Mouse (Mus musculus) neural tube, embryonic 10.5 days (tissue): ENCODE data around the gene Phb2.

Experiments
- DNase-seq: peaks from one replicate; pipeline ENCODE4 v3.0.0-alpha.2; 2017; ENCODE audit warnings: low spot score; ENCODE audit errors: extremely low spot score

The Phb2 gene

DNA sequence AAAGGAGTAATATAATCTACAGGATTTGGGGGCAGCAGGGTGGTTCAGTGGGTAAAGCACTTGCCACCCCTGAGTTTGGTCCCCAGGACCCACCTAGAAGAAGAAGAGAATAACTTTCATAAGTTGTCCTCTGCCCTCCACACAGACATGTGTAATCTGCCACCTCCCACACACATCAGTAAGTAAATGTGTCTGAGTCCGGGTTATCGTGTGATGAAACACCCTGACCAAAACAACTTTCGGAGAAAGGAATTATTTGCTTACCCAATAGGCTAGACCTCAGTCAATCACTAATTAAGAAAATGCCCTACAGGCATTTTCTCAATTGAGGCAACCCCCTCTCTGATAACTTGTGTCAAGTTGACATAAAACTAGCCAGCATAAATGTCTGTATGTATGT lies 21.6 kb upstream of the Phb2 start:
- no peak for DNase-seq

DNA sequence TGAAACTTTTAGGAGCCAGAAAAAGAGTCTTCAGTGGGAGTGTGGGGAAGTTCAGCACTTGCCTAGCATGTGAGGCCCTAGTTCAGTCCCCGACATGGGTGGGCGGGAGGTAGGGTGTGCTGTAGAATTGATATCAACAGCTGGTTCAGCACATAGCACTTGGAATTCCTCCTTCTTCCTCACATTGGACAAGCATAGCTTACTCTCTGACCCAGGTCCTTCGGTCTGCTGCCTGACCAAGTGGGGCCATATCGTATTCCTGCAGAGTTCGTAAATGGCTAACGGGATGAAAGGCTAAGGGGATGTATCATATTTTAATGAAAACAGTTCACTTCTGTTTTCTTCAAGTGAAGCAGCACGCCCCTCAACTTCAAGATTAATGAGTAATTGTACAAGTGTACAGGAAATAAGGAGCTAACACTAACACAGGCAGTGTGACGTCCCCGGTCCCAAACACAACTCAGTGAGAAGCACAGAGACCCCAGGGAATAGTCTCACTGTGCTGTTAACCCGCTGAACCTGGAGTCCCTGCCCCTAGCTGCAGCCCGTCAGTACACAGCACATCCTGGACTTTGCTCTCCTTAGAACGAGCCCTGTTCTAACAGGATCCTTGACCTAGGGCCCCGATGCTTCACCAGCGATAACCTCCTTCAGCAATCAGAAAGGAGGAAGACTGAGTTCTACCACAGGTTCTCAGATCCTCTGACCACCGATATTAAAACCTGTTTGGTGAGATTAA lies 18.7 kb upstream of the Phb2 start:
- no peak for DNase-seq

DNA sequence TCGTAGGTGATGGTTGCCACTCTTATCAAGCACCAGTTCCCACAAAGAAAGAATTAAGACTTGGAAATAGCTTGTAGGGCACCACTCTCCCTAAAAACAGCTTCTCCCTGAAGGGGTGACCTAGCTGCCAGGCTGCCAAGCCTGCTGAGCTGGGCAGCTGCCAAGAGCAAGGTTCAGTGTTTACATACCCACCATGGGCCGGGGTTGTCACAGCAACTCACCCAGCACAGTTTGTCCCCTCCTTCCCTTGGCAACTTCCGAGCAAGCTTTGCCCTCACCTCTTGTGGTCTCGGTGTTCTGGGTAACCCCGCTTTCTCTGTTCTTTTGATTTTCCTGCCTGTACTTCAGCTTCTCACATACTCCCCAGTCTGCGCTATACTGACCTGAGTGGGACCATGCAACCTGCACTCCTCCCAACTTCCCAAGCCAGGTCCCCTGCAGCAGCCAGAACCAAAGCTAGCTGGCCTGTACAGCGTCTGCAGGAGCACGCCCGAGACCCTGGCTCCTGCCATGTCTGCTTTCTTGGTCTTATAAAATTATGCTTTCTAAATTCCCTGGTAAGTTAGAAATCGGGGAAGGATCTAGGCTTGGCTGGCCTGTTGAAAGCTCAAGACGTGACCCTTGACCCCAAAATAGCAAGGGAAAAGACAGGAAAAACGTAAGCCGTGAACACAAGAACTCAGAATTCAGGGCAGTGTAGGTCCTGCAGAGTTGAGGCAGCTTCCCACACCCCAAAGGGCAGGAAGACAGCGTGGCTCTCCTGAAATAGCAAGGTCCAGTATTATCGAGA lies 17.8 kb upstream of the Phb2 start:
- no peak for DNase-seq

DNA sequence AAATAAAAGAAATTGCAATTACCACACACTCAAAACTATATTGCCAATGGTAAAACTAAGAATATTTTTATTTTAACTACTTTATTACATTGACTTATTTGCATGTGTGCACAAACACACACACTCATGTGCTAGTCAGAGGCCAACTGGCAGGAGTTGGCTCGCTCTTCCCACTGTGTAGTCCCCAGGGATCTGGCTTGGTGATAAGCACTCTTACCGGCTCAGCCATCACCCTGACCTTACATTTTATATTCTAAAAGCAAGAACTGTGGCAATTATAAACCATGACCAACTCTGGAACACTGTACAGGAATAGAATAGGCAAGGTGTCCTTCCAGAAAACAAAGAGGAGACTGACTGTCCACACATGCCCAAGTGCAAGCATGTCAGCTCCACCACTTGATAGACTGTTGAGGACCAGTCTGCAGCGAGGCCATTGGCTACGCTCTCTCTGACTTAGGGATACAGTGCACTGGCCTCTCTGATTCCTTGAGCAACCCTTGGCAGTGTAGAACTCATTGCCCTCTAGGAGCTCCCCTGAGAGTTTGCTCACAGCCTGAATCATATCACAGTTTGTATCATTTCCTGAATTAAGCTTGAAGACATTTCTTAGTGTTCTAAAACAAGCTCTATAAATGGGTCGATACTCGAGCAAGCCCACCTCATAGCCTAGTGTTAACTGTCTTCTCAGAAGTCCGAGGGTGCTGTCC lies 15.5 kb upstream of the Phb2 start:
- no peak for DNase-seq

DNA sequence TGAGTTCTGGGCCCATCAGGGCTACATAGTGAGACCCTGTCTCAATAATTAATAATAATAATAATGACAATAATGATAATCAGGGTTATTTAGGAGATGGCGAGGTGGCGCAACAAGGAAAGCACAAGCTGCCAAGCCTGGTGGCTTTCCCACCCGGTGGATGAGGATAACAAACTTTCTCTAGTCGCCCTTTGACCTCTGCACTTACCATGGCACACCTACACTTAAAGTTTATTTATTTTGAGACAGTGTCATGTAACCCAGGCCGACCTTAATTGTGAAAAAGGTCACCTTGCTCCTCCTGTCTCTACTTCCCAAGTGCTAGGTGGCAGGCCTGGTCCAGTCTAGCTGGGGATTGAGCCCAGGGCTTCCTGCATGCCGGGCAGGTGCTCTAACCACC lies 13.4 kb upstream of the Phb2 start:
- no peak for DNase-seq

DNA sequence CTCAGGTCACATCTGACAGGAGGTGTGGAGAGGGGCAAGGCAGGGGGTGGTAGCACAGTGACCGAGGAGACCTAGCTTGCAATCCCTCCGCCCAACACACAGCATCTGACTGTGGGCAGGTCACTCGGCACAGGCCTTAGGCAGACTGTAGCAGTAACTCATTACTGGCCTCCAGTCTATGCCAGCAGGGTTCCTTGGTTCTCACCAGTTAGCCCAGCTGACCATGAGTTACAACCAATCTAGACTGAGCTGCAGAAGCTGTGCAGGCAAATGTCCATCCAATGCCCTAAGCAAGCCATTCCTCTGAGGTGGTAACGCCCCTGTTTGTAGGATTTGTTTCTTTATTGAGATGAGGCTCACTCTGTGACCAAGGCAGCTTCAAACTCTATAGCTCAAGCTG lies 12.8 kb upstream of the Phb2 start:
- no peak for DNase-seq

DNA sequence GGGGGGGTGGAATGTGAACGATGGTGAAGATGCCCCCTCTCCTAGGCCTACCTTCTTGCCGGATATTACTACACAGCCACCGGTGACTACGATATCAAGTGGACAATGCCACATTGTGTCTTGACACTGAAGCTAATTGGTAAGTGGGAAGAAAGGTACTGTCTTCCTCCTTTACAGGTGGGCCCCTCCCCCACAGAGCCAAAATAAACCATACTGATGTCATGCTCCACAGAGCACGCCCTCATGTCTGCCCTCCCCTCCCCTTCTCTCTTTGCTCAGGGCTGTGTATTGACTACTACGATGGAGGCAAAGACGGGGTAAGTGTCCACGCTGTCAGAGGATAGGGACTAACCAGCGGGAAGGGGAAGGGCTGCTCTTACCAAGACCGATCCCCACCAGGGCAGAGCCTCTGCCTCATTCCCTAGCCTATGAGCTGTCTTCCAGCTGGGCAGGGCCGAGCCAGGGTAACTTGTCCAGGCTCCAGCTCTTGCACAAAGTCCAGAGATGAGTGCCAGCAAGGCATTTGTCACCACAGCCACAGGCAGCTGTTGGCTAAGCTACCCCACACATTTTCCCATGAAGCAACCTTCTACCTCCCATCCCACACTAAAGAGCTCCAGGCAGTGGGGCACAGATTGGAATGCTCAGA lies 12.1 kb upstream of the Phb2 start:
- DNase-seq, result no peak

DNA sequence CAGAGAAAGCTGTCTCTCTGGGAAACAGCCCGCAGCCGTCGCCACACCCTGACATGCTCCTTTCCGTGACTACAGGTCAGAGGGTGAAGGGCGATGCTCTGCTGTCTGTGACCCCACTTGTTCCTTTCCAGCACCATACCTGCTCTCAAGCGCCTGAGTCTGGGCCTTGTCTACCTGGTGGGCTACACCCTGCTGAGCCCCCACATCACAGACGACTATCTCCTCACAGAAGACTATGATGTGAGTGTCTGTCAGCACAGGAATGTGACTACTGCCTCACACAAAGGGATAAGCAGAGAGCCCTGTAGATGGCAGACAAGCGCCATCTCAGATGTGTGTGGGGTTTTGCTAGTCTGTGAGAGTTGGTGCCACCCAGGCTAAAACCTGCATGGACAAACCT lies 10.8 kb upstream of the Phb2 start:
- DNase-seq, result no peak

DNA sequence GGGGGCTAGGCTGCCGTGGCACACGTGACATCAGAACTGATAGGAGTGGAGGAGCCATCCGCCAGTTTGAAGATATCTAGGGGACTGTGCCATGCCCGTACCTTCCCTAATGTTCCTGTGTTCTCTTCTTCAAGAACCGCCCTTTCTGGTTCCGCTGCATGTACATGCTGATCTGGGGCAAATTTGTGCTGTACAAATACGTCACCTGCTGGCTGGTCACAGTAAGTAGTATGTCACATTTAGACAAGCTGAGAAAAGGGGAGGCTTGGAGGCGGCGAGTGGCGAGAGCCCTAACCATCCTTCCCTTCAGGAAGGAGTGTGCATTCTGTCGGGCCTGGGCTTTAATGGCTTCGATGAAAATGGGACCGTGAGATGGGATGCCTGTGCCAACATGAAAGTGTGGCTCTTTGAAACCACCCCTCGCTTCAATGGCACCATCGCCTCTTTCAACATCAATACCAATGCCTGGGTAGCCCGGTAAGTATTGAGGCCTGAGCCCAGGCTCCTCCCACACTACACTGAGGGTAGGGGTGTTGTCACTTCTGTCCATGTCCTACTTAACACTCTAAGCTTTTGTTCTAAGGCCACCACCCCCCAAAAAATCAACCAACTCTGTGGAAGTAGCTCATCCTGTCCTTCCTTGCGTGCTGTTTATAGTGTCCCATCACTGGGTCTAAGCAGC lies 9.9 kb upstream of the Phb2 start:
- no peak for DNase-seq

DNA sequence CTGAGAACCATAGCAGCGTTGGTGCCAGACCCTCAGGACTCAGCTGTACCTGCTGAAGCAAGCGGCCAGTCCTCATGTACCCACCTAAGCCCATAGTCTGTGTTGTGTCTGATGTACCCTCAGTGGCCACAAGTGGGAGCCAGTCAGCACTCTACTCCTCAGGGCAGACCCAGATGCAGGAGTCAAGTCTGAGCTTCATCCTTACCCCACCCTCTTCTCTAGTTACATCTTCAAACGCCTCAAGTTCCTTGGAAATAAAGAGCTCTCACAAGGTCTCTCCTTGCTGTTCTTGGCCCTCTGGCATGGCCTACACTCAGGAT lies 9.4 kb upstream of the Phb2 start:
- peak; percentile 69 for DNase-seq

DNA sequence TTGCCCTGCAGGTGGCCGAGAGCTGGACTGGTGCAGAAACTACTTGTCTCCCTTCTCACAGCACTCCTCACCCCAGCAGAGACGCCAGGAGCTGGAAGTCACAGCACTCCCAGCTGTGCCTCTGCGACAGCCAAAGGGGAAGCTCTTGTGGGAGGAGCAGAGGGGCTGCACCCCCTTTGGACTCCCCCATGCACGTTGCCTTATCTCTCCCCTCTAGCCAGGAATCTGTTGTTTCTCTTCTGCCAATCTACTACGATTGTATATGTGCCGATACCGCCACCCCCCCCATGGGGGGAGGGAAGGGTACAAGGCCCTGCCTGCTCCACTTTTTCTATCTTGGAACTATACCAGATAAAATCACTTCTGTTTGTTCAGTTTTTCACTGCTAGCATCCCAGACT lies 8.3 kb upstream of the Phb2 start:
- DNase-seq, result no peak

DNA sequence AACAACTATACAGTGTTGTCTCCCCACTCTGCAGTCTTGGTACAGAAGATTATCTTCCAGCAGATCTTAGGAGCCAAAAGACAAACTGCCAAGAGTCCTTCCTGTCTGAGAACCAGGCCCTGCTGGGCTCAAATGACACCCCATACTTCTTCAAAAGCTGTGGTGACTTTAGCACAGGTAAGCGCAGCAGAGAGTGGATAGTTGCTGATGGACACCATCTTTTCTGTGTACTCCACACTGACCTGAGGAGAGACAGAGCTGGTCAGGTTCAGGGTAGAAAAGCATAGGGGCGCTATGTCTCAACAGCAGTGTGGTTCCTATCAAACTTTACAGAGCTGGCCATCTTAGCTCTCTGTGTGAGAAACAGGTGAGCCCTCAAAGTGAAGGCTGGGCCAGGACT lies 7.7 kb upstream of the Phb2 start:
- DNase-seq, result no peak

DNA sequence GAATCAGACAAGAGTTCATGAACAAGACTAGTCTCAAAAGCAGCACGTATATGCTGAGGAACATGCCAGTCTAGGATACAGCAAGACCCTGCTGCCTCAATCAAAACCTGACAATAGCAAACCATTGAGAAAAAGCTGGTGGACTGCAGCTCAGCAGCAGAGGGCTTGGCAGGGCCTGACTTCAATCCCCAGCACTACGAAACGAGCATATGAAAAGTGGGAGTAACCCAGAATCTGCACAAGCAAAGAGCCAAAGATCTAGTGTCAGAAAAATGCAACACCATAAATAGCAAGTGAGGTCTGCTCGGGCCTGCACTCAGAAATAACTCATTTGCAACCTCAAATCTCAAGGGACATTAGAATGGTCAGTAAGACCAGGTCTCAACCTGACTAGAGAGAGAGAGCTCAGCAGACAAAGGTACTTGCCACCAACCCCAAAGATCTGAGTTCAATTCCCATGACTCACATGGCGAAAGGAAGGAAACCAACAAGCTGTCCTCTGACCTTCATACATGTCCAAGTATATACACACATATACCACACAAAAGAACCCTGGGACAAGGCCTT lies 6.0 kb upstream of the Phb2 start:
- DNase-seq, result no peak

DNA sequence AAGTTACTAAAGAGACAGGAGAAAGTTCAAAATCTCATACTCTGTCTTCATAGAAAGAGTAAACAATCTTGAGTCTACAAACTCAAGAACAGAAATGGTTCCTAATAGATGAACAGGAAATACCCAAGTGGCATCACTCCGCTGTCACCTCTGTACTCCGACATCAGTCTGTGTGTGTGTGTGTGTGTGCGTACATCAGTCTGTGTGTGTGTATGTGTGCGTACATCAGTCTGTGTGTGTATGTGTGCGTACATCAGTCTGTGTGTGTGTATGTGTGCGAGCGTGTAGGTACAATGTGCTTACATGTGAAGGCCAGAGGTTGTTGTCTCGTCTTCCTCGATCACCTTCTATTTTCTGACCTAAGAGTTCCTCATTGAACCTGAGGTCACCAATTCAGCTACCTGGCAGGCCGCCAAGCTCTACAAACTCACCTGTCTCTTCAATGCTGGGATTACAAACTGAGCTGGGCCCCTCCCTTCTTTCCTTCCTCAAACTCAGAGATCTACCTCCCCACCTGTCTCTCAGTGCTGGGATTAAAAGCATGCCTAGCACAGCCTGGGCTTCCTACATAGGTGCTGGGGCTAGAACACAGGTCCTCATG lies 3.7 kb upstream of the Phb2 start:
- no peak for DNase-seq

DNA sequence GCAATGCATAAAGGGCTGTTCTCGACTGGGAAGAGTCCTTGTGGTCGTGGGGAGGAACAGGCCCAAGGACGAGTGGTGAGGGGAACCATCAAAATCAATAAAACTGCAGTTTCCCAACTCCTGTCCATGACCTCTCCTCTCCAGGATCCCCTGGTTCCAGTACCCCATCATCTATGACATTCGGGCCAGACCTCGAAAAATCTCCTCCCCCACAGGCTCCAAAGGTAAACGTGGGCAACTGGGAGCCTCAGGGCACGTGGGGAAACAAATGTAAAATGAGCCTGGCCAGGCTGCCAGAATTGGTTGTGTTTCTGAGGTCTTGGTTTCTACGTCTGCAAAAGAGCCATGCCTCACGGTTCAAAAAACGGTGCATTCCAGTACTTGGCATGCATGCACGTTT lies 782 bp downstream of the Phb2 start:
- DNase-seq, result no peak

DNA sequence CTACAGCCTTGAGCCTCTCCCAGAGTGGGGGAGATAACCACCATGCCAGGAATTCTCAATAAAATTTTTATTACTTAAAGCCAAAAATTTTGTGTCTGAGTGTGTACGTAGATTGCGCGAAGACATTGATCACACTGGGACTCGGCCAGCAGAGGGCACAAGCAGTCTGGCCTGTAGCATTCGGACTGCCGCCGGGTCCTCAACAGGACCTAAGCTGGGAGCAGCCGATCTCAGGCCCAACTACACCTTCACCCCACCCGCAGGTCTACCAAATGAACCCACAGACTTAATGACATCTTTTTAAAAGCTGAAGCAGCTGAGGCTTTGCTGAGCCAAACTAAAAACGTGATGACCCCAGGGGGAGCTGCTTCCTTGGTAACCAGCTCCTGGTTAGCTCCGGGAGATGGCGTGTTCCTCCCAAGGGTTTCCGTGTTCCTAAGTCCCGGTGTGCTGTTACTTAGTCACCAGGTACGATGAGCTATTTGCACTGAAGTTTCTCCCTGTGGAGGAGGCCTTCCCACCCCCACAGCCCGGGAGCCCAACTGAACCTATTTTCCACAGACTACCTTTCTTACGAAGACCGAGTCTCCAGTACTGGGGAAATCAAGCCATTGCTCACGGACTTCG lies 4.8 kb downstream of the Phb2 start:
- DNase-seq, result peak; percentile 53

DNA sequence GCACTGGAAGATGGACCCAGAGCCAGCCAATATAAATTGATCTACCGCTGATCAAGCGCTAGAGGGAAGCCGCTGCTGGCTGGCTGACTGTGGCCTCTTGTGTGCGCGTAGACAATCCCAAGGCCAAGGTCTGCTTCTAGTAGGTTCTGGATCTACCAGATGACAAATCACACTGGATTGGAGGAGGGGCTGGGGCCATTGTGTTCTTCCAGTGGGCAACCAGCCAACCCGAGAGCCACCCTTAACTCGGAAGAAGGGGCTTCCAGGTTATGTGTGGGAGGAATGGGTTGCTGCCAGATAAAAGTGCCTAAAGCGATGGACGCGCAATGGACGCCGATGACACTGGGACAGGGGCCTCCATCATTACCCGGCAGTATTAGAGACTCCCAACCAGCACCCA lies 5.8 kb downstream of the Phb2 start:
- no peak for DNase-seq

DNA sequence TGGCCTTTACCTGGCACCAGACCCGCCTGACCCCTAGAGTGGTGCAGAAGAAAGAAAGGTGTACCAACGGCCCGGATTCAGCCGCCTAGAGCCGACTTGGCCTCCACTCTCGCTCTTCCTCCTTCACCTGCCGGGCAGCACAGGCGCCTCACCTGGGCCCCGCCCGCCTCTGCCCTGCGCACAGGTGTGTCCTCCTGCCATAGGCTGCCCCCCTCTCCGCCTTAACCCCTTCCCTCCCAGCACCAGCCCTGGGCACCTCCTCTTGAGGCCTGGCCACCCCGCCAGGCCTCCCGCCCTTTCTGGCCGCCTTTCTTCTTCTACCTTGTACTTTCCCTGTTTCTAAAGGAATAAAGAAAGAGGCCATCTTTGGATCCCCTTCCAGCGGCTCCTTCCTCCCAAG lies 6.6 kb downstream of the Phb2 start:
- DNase-seq, result no peak

DNA sequence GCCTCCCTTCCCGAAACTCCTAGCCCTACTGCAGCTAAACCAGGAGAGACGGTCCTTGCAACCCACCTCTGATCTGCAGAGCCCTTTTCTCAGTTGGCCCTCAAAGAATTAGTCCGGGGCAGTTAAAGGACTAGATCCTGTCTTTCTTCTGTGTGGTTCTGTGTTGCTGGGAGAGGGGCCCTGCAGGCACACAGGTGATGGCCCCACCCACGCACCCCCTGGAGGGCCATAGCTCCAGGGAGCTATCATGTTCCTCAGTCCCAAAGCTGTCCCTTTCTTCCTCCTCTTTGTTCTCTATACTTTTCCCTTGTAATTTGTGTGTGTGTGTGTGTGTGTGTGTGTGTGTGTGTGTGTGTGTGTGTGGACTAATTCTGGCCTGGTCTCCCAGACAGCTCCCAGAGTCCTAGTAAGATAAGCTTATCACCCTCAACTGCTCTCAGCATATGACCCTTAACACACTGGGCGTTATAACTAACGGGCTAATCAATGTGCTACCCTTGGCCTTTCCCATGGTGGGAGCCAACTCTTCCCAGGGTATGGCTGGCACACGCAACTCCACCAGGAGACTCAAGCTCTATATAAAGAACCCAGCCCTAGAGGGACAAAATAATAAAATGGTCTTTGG lies 7.3 kb downstream of the Phb2 start:
- no peak for DNase-seq

DNA sequence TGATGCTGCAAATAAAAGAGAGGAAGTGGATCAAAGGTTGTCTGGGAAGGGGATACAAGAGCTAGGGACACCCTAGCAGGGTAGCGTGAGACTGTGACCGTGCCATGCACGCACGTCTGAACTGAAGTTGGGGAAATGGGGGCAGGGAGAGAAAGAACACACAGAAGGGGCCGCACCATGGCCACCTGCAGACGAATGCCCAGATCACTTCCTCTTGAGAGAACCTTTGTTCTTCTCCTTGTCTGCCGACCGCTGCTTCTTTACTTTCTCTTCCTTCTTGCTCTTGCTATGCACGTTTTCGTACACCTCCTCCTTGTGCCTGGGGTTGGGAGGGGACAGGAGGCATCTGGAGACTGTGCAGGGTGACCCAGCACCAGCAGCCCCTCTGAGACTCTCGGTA lies 8.8 kb downstream of the Phb2 start:
- no peak for DNase-seq
